ENCODE assay signal across 8 mouse cellular contexts in genomic region chr6:18030868-18031508, GRCm38 (mm10). TPM values are rescaled to one million over a fixed set of nuclear protein-coding genes. Genes with fewer than 3 reads are reported as not detected.
A peak's percentile ranks its signal among the peaks of the same experiment; 100 is the strongest.
DNase-seq lines count a peak whose midpoint lies in the region; ATAC-seq and TF ChIP-seq lines count a peak whose summit lies in the region.

No protein-coding gene starts in this region.

- H3K9me3 ChIP-seq in kidney, embryonic 16.5 days (ENCODE audit: low read length): no peaks in the 10 kb centered on the region
- no peaks in the 10 kb centered on the region for H3K9me3 ChIP-seq in heart, postnatal 0 days (replicated peaks; ENCODE audit: control insufficient read depth, low read length)
- no peaks in the 10 kb centered on the region for H3K9me3 ChIP-seq in midbrain, embryonic 10.5 days (replicated peaks)

- peaks cover 23% of the 10 kb centered on the region for H3K4me1 ChIP-seq in kidney, embryonic 16.5 days (ENCODE audit: insufficient read depth, low read length)
- peaks cover 12% of the 10 kb centered on the region; the same call in 1 of the 2 replicates for H3K4me1 ChIP-seq in heart, postnatal 0 days (ENCODE audit: control insufficient read depth, insufficient read depth)
- H3K4me1 ChIP-seq in midbrain, embryonic 10.5 days: peaks cover 30% of the 10 kb centered on the region
- no peaks in the 10 kb centered on the region for H3K4me1 ChIP-seq in thymus, adult 2 months (replicated peaks; ENCODE audit: control insufficient read depth, insufficient read depth, low read length)

- peaks cover 47% of the 10 kb centered on the region for H3K27me3 ChIP-seq in kidney, embryonic 16.5 days (ENCODE audit: insufficient read depth, low read length)
- peaks cover 36% of the 10 kb centered on the region for H3K27me3 ChIP-seq in heart, postnatal 0 days (ENCODE audit: control insufficient read depth, insufficient read depth, low read length)
- H3K27me3 ChIP-seq in midbrain, embryonic 10.5 days (ENCODE audit: low read depth, poor library complexity, severe bottlenecking): peaks cover 59% of the 10 kb centered on the region
- H3K27me3 ChIP-seq in thymus, adult 2 months (ENCODE audit: control insufficient read depth, insufficient read depth, low read length): no peaks in the 10 kb centered on the region; the same call in 1 of the 2 replicates

- 9% methylated on average over 12 of the region's 12 CpGs for WGBS in kidney, embryonic 16.5 days
- 6% methylated on average over 12 of the region's 12 CpGs for whole genome bisulfite sequencing in heart, postnatal 0 days
- WGBS in midbrain, embryonic 10.5 days: 7% methylated on average over 12 of the region's 12 CpGs
- WGBS in thymus, adult 2 months: 14% methylated on average over 12 of the region's 12 CpGs

- no peak for TF ChIP-seq POLR2A in thymus, adult 2 months (IDR thresholded peaks at IDR 0.05; ENCODE audit: control insufficient read depth, extremely low read depth, insufficient read depth, low read length, poor library complexity)

- peak overlapping the region; percentile 91 for H3K4me2 ChIP-seq in kidney, embryonic 16.5 days (replicated peaks; ENCODE audit: low read depth, low read length)
- peak overlapping the region; percentile 85 for H3K4me2 ChIP-seq in heart, postnatal 0 days (ENCODE audit: low read depth, low read length)

- peak overlapping the region; percentile 55 for H3K4me3 ChIP-seq in kidney, embryonic 16.5 days (ENCODE audit: low read length)
- H3K4me3 ChIP-seq in heart, postnatal 0 days (ENCODE audit: low read depth, low read length): peak overlapping the region; percentile 53
- H3K4me3 ChIP-seq in midbrain, embryonic 10.5 days: peak overlapping the region; percentile 64
- no peak overlapping the region for H3K4me3 ChIP-seq in thymus, adult 2 months (ENCODE audit: control insufficient read depth, insufficient read depth, low read length)

- H3K36me3 ChIP-seq in kidney, embryonic 16.5 days (ENCODE audit: insufficient read depth, low read length): no peaks in the 10 kb centered on the region
- H3K36me3 ChIP-seq in heart, postnatal 0 days (replicated peaks; ENCODE audit: control insufficient read depth, insufficient read depth, low read length): no peaks in the 10 kb centered on the region
- no peaks in the 10 kb centered on the region for H3K36me3 ChIP-seq in midbrain, embryonic 10.5 days
- no peaks in the 10 kb centered on the region for H3K36me3 ChIP-seq in thymus, adult 2 months (ENCODE audit: control insufficient read depth, insufficient read depth, low read length)

- H3K27ac ChIP-seq in kidney, embryonic 16.5 days (ENCODE audit: low read length): no peak overlapping the region
- no peak overlapping the region for H3K27ac ChIP-seq in heart, postnatal 0 days (ENCODE audit: low read depth)
- H3K27ac ChIP-seq in midbrain, embryonic 10.5 days (replicated peaks): no peak overlapping the region
- H3K27ac ChIP-seq in thymus, adult 2 months (ENCODE audit: control insufficient read depth, insufficient read depth, low read length): no peak overlapping the region

- TF ChIP-seq EP300 in heart, postnatal 0 days (IDR thresholded peaks at IDR 0.05; ENCODE audit: low read depth): no peak

- DNase-seq in kidney, adult 8-10 months: no peak
- DNase-seq in embryo, embryonic 9.5 days (ENCODE audit: extremely low spot score): peak; percentile 6
- peak; percentile 26 for DNase-seq in heart, postnatal 0 days (ENCODE audit: low spot score)
- peak; percentile 25 for DNase-seq in midbrain, embryonic 10.5 days (ENCODE audit: low spot score)
- no peak for DNase-seq in right cerebral cortex, postnatal 4 days
- DNase-seq in thymus, adult 2 months: no peak
- no peak for DNase-seq in thymus, postnatal 36 days

- TF ChIP-seq CTCF in heart, postnatal 0 days (IDR thresholded peaks at IDR 0.05; ENCODE audit: low read depth): no peak
- TF ChIP-seq CTCF in thymus, adult 2 months (IDR thresholded peaks at IDR 0.05; ENCODE audit: borderline replicate concordance, control insufficient read depth, extremely low read depth, insufficient read depth, low read length, poor library complexity): no peak

- no peak overlapping the region; the same call in 1 of the 2 replicates for H3K9ac ChIP-seq in kidney, embryonic 16.5 days (replicated peaks; ENCODE audit: low read length)
- H3K9ac ChIP-seq in heart, postnatal 0 days (replicated peaks; ENCODE audit: low read depth, low read length): no peak overlapping the region

- peak; percentile 47 for ATAC-seq in kidney, embryonic 16.5 days (ENCODE audit: low FRiP score, low TSS enrichment)
- peak; percentile 21; the same call in 1 of the 2 replicates for ATAC-seq in heart, postnatal 0 days (ENCODE audit: insufficient read depth, low read depth)

RNA-seq across cellular contexts. Expression of gene Wnt2, which starts 0.6 kb away (rescaled TPM):
- polyA plus RNA-seq in kidney, embryonic 16.5 days (2015; fragmentation: Nextera tagmentation; extraction: Ambion mirVana): 0.89 and 3.8 TPM in 2 replicates
- total RNA-seq in heart, postnatal 0 days (2014; rRNA removed; ENCODE audit: low replicate concordance): 2.3 and 3.6 TPM in 2 replicates
- polyA plus RNA-seq in heart, postnatal 0 days (2015; fragmentation: Nextera tagmentation; extraction: Ambion mirVana): 1.9 and 2.3 TPM in 2 replicates
- 0.41 and 0.52 TPM in 2 replicates for polyA plus RNA-seq in midbrain, embryonic 10.5 days (2016; fragmentation: Nextera tagmentation; extraction: Ambion mirVana)
- polyA plus RNA-seq in thymus, adult 2 months (2012; rRNA removed): 0.11 and 0.70 TPM in 2 replicates

Comparison
In these comparisons a context has a peak if more than half of its experiments do, and no peak if none do; other contexts are left out.
1. DNase-seq: peak in embryo, embryonic 9.5 days (single experiment), heart, postnatal 0 days (single experiment) and midbrain, embryonic 10.5 days (single experiment); none in kidney, adult 8-10 months (0 of 2), right cerebral cortex, postnatal 4 days (single experiment), thymus, adult 2 months (single experiment) and thymus, postnatal 36 days (0 of 2).